Mouse (Mus musculus): ENCODE results near the gene Gm7138.
"Not testable (repeated sequence)": the region's sequence is repeated elsewhere in the genome, so short reads cannot be mapped to it uniquely, and the experiment has no call there.

Gene Gm7138

GRCm38 (mm10) chr10:77776844-77777243 is at the start of gene Gm7138:
Gene Gm7138, minus strand, starts transcription at chr10:77776944.
- not testable (repeated sequence) for DNase-seq (ENCODE audit: low spot score)

- DNase-seq (ENCODE audit: low spot score) = no peak
Measured at GRCm38 (mm10) chr10:77819203-77819602, 42.5 kb upstream of the Gm7138 start.

GRCm38 (mm10) chr10:77818523-77818922 is 41.8 kb upstream of the Gm7138 start:
- no peak for DNase-seq (ENCODE audit: low spot score)

- no peak for DNase-seq (ENCODE audit: low spot score)
Measured at GRCm38 (mm10) chr10:77815514-77815913, 38.8 kb upstream of the Gm7138 start.

GRCm38 (mm10) chr10:77814382-77814781 is 37.6 kb upstream of the Gm7138 start, which contains the start of gene Gm2696:
Gene Gm2696, plus strand, starts transcription at chr10:77814682.
- DNase-seq (ENCODE audit: low spot score) = no peak

- no peak for DNase-seq (ENCODE audit: low spot score)
Measured at GRCm38 (mm10) chr10:77811743-77812142, 35.0 kb upstream of the Gm7138 start, which contains the start of gene Gm9507. Gene Gm9507, minus strand, starts transcription at chr10:77811843.

- DNase-seq (ENCODE audit: low spot score) = no peak
Measured at GRCm38 (mm10) chr10:77804095-77804494, 27.4 kb upstream of the Gm7138 start.

GRCm38 (mm10) chr10:77798921-77799508 is 22.3 kb upstream of the Gm7138 start, which contains the start of gene Gm19668:
Gene Gm19668, minus strand, starts transcription at chr10:77799133.
- DNase-seq (ENCODE audit: low spot score) = no peak

- not testable (repeated sequence) for DNase-seq (ENCODE audit: low spot score)
Measured at GRCm38 (mm10) chr10:77798164-77798920, 21.6 kb upstream of the Gm7138 start.

- no peak for DNase-seq (ENCODE audit: low spot score)
Measured at GRCm38 (mm10) chr10:77797677-77798076, 20.9 kb upstream of the Gm7138 start.

- DNase-seq (ENCODE audit: low spot score) = no peak
Measured at GRCm38 (mm10) chr10:77794976-77795375, 18.2 kb upstream of the Gm7138 start, which contains the start of gene Gm9639. Gene Gm9639, minus strand, starts transcription at chr10:77795076.

GRCm38 (mm10) chr10:77788621-77789020 is 11.9 kb upstream of the Gm7138 start:
- no peak for DNase-seq (ENCODE audit: low spot score)

GRCm38 (mm10) chr10:77787876-77788275 is 11.1 kb upstream of the Gm7138 start, which contains the start of gene Gm7137:
Gene Gm7137, minus strand, starts transcription at chr10:77788200.
- DNase-seq (ENCODE audit: low spot score) = not testable (repeated sequence)

GRCm38 (mm10) chr10:77783396-77783795 is 6.7 kb upstream of the Gm7138 start:
- DNase-seq (ENCODE audit: low spot score) = not testable (repeated sequence)

GRCm38 (mm10) chr10:77782442-77782841 is 5.7 kb upstream of the Gm7138 start, which contains the start of gene Gm3250:
Gene Gm3250, minus strand, starts transcription at chr10:77782542.
- not testable (repeated sequence) for DNase-seq (ENCODE audit: low spot score)

GRCm38 (mm10) chr10:77772142-77772541 is 4.6 kb downstream of the Gm7138 start:
- DNase-seq (ENCODE audit: low spot score) = not testable (repeated sequence)

- DNase-seq (ENCODE audit: low spot score) = not testable (repeated sequence)
Measured at GRCm38 (mm10) chr10:77771225-77771624, 5.5 kb downstream of the Gm7138 start, which contains the start of gene Gm3238. Gene Gm3238, minus strand, starts transcription at chr10:77771325.

- DNase-seq (ENCODE audit: low spot score) = no peak
Measured at GRCm38 (mm10) chr10:77769727-77770126, 7.0 kb downstream of the Gm7138 start.

- not testable (repeated sequence) for DNase-seq (ENCODE audit: low spot score)
Measured at GRCm38 (mm10) chr10:77759582-77759981, 17.2 kb downstream of the Gm7138 start, which contains the start of gene Gm3233. Gene Gm3233, minus strand, starts transcription at chr10:77759682.

- DNase-seq (ENCODE audit: low spot score) = no peak
Measured at GRCm38 (mm10) chr10:77753448-77753847, 23.3 kb downstream of the Gm7138 start.

- not testable (repeated sequence) for DNase-seq (ENCODE audit: low spot score)
Measured at GRCm38 (mm10) chr10:77752312-77752711, 24.4 kb downstream of the Gm7138 start.

GRCm38 (mm10) chr10:77751254-77751653 is 25.5 kb downstream of the Gm7138 start, which contains the start of gene Gm9736:
Gene Gm9736, minus strand, starts transcription at chr10:77751354.
- DNase-seq (ENCODE audit: low spot score) = not testable (repeated sequence)

GRCm38 (mm10) chr10:77750686-77751085 is 26.1 kb downstream of the Gm7138 start:
- not testable (repeated sequence) for DNase-seq (ENCODE audit: low spot score)

All from layer of hippocampus, adult 9-10 months (tissue).